Mouse (Mus musculus): ENCODE measurements around the gene Gdi2.

DNA sequence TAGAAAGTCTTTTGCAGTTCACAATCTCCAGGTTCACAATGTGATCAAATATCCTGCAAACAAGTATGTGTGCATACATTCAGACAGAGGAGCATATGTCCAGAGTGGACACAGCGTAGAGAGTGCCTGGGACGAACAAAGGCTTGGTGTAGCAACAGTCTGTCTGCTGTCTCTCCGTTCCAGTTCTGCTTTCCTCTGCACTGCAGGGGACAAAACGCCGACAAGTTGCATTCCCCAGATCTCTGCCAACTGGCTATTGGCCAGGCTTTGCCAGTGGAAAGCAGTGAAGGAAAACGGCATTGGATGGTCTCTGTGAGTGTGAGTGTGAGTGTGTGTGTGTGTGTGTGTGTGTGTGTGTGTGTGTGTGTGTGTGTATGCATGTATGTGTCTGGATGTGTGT is 14.4 kb upstream of the Gdi2 start:
- no peak for TF ChIP-seq CTCF (IDR thresholded peaks at IDR 0.05)
- no peak for TF ChIP-seq POLR2A (IDR thresholded peaks at IDR 0.05; ENCODE audit: insufficient read depth, low read depth, low read length)
- no peak for TF ChIP-seq EP300 (IDR thresholded peaks at IDR 0.05; ENCODE audit: insufficient read depth, low read depth, low read length)

Measured in heart, adult 2 months (tissue).